Mouse (Mus musculus): ENCODE data around the gene Chrna9. TPM values are rescaled to one million over a fixed set of nuclear protein-coding genes. Genes with fewer than 3 reads are reported as not detected.

Gene Chrna9
- polyA plus RNA-seq, 1 experiment = not detected

- Histone ChIP-seq H3K4me1 (ENCODE audit: control insufficient read depth, insufficient read depth, low read length) (no peaks in the 10 kb centered on the region), H3K27ac (ENCODE audit: insufficient read depth, low read length) (no peak overlapping the region), H3K4me3 (ENCODE audit: insufficient read depth, low read length) (no peak overlapping the region)
- no peak for TF ChIP-seq CTCF (IDR thresholded peaks at IDR 0.05; ENCODE audit: borderline replicate concordance, insufficient read depth, low read length)
- TF ChIP-seq POLR2A (IDR thresholded peaks at IDR 0.05; ENCODE audit: low read depth, low read length) = no peak
Observed at GRCm38 (mm10) chr5:65916930-65917329, 17.8 kb upstream of the Chrna9 start.

GRCm38 (mm10) chr5:65918601-65919000 is 16.1 kb upstream of the Chrna9 start:
- Histone ChIP-seq H3K4me3 (ENCODE audit: insufficient read depth, low read length) (no peak overlapping the region), H3K27ac (ENCODE audit: insufficient read depth, low read length) (no peak overlapping the region), H3K4me1 (ENCODE audit: control insufficient read depth, insufficient read depth, low read length) (no peaks in the 10 kb centered on the region)
- no peak for TF ChIP-seq POLR2A (IDR thresholded peaks at IDR 0.05; ENCODE audit: low read depth, low read length)
- TF ChIP-seq CTCF (IDR thresholded peaks at IDR 0.05; ENCODE audit: borderline replicate concordance, insufficient read depth, low read length) = no peak

GRCm38 (mm10) chr5:65919326-65919725 is 15.4 kb upstream of the Chrna9 start:
- Histone ChIP-seq H3K27ac (ENCODE audit: insufficient read depth, low read length) (no peak overlapping the region), H3K4me3 (ENCODE audit: insufficient read depth, low read length) (no peak overlapping the region), H3K4me1 (ENCODE audit: control insufficient read depth, insufficient read depth, low read length) (no peaks in the 10 kb centered on the region)
- no peak for TF ChIP-seq CTCF (IDR thresholded peaks at IDR 0.05; ENCODE audit: borderline replicate concordance, insufficient read depth, low read length)

GRCm38 (mm10) chr5:65919904-65920303 is 14.8 kb upstream of the Chrna9 start:
- Histone ChIP-seq H3K27ac (ENCODE audit: insufficient read depth, low read length) (no peak overlapping the region), H3K4me1 (ENCODE audit: control insufficient read depth, insufficient read depth, low read length) (no peaks in the 10 kb centered on the region), H3K4me3 (ENCODE audit: insufficient read depth, low read length) (no peak overlapping the region)
- no peak for TF ChIP-seq POLR2A (IDR thresholded peaks at IDR 0.05; ENCODE audit: low read depth, low read length)
- TF ChIP-seq CTCF (IDR thresholded peaks at IDR 0.05; ENCODE audit: borderline replicate concordance, insufficient read depth, low read length) = no peak

GRCm38 (mm10) chr5:65920701-65921426 is 13.9 kb upstream of the Chrna9 start:
- TF ChIP-seq POLR2A (IDR thresholded peaks at IDR 0.05; ENCODE audit: low read depth, low read length) = no peak
- no peak for TF ChIP-seq CTCF (IDR thresholded peaks at IDR 0.05; ENCODE audit: borderline replicate concordance, insufficient read depth, low read length)
- H3K4me3 ChIP-seq (ENCODE audit: insufficient read depth, low read length) = no peak overlapping the region
- no peak overlapping the region for H3K27ac ChIP-seq (ENCODE audit: insufficient read depth, low read length)
- no peaks in the 10 kb centered on the region for H3K4me1 ChIP-seq (ENCODE audit: control insufficient read depth, insufficient read depth, low read length)

GRCm38 (mm10) chr5:65921477-65922138 is 13.1 kb upstream of the Chrna9 start:
- Histone ChIP-seq H3K27ac (ENCODE audit: insufficient read depth, low read length) (no peak overlapping the region), H3K4me1 (ENCODE audit: control insufficient read depth, insufficient read depth, low read length) (no peaks in the 10 kb centered on the region), H3K4me3 (ENCODE audit: insufficient read depth, low read length) (no peak overlapping the region)
- no peak for TF ChIP-seq POLR2A (IDR thresholded peaks at IDR 0.05; ENCODE audit: low read depth, low read length)
- TF ChIP-seq CTCF (IDR thresholded peaks at IDR 0.05; ENCODE audit: borderline replicate concordance, insufficient read depth, low read length) = no peak

- Histone ChIP-seq H3K27ac (ENCODE audit: insufficient read depth, low read length) (no peak overlapping the region), H3K4me1 (ENCODE audit: control insufficient read depth, insufficient read depth, low read length) (no peaks in the 10 kb centered on the region)
- TF ChIP-seq POLR2A (IDR thresholded peaks at IDR 0.05; ENCODE audit: low read depth, low read length) = no peak
- no peak for TF ChIP-seq CTCF (IDR thresholded peaks at IDR 0.05; ENCODE audit: borderline replicate concordance, insufficient read depth, low read length)
Observed at GRCm38 (mm10) chr5:65926666-65927065, 8.1 kb upstream of the Chrna9 start.

GRCm38 (mm10) chr5:65929162-65929561 is 5.6 kb upstream of the Chrna9 start:
- H3K4me3 ChIP-seq (ENCODE audit: insufficient read depth, low read length) = no peak overlapping the region
- no peak overlapping the region for H3K27ac ChIP-seq (ENCODE audit: insufficient read depth, low read length)
- no peaks in the 10 kb centered on the region for H3K4me1 ChIP-seq (ENCODE audit: control insufficient read depth, insufficient read depth, low read length)
- TF ChIP-seq CTCF (IDR thresholded peaks at IDR 0.05; ENCODE audit: borderline replicate concordance, insufficient read depth, low read length) (no peak), POLR2A (IDR thresholded peaks at IDR 0.05; ENCODE audit: low read depth, low read length) (no peak)

More at GRCm38 (mm10) chr5:65926666-65927065, 8.1 kb upstream of the Chrna9 start:
- H3K4me3 ChIP-seq (ENCODE audit: insufficient read depth, low read length) = no peak overlapping the region

GRCm38 (mm10) chr5:65930171-65930570 is 4.5 kb upstream of the Chrna9 start:
- no peak for TF ChIP-seq CTCF (IDR thresholded peaks at IDR 0.05; ENCODE audit: borderline replicate concordance, insufficient read depth, low read length)
- no peak for TF ChIP-seq POLR2A (IDR thresholded peaks at IDR 0.05; ENCODE audit: low read depth, low read length)
- no peaks in the 10 kb centered on the region for H3K4me1 ChIP-seq (ENCODE audit: control insufficient read depth, insufficient read depth, low read length)
- H3K4me3 ChIP-seq (ENCODE audit: insufficient read depth, low read length) = no peak overlapping the region
- no peak overlapping the region for H3K27ac ChIP-seq (ENCODE audit: insufficient read depth, low read length)

GRCm38 (mm10) chr5:65933258-65933657 is 1.5 kb upstream of the Chrna9 start:
- Histone ChIP-seq H3K4me3 (ENCODE audit: insufficient read depth, low read length) (no peak overlapping the region), H3K27ac (ENCODE audit: insufficient read depth, low read length) (no peak overlapping the region), H3K4me1 (ENCODE audit: control insufficient read depth, insufficient read depth, low read length) (no peaks in the 10 kb centered on the region; the same call in 1 of the 2 replicates)
- no peak for TF ChIP-seq POLR2A (IDR thresholded peaks at IDR 0.05; ENCODE audit: low read depth, low read length)
- TF ChIP-seq CTCF (IDR thresholded peaks at IDR 0.05; ENCODE audit: borderline replicate concordance, insufficient read depth, low read length) = no peak

Data from embryonic fibroblast, embryonic 13.5 days (primary cell).